ENCODE assay signal across 10 mouse cellular contexts in genomic region chr1:184013106-184013505, GRCm38 (mm10). TPM values are rescaled to one million over a fixed set of nuclear protein-coding genes. Genes with fewer than 3 reads are reported as not detected.
A peak's percentile ranks its signal among the peaks of the same experiment; 100 is the strongest.
DNase-seq lines count a peak whose midpoint lies in the region; ATAC-seq lines count a peak whose summit lies in the region.
"Had no signal": no experiment of that assay in that cellular context is flagged by ENCODE, and none has a peak within 500 bp of the region (broad histone marks: within the 10 kb centered on the region; RNA-seq: fewer than 3 reads in every experiment).

TSS of gene Dusp10 (plus strand) at chr1:184013302.

- ATAC-seq in heart, embryonic 13.5 days (ENCODE audit: extremely low read depth, insufficient number of reproducible peaks, low FRiP score, low TSS enrichment) = no peak
- ATAC-seq in intestine, embryonic 15.5 days = no peak

- no peak within 1 kb of the TSS for H3K27ac ChIP-seq in heart, embryonic 13.5 days (replicated peaks)
- no peak within 1 kb of the TSS for H3K27ac ChIP-seq in heart, embryonic 10.5 days
- no peak within 1 kb of the TSS for H3K27ac ChIP-seq in intestine, embryonic 15.5 days
- H3K27ac ChIP-seq: kidney, postnatal 0 days; midbrain, embryonic 10.5 days had no signal

- 87% methylated on average over 4 of the region's 4 CpGs for WGBS in heart, embryonic 13.5 days
- whole genome bisulfite sequencing in heart, embryonic 10.5 days = 93% methylated on average over 4 of the region's 4 CpGs
- WGBS in intestine, embryonic 15.5 days = 93% methylated on average over 4 of the region's 4 CpGs

- H3K27me3 ChIP-seq in heart, embryonic 13.5 days (replicated peaks) = no peaks in the 10 kb centered on the region
- no peaks in the 10 kb centered on the region for H3K27me3 ChIP-seq in heart, embryonic 10.5 days (ENCODE audit: insufficient read depth, poor library complexity, severe bottlenecking)
- H3K27me3 ChIP-seq in intestine, embryonic 15.5 days (replicated peaks) = no peaks in the 10 kb centered on the region

- H3K9ac ChIP-seq in heart, embryonic 13.5 days = no peak within 1 kb of the TSS
- H3K9ac ChIP-seq in intestine, embryonic 15.5 days = no peak within 1 kb of the TSS

- no peak within 1 kb of the TSS for H3K4me2 ChIP-seq in heart, embryonic 13.5 days
- no peak within 1 kb of the TSS for H3K4me2 ChIP-seq in intestine, embryonic 15.5 days (replicated peaks)

- no peaks in the 10 kb centered on the region for H3K9me3 ChIP-seq in heart, embryonic 13.5 days
- no peaks in the 10 kb centered on the region for H3K9me3 ChIP-seq in heart, embryonic 10.5 days
- H3K9me3 ChIP-seq in intestine, embryonic 15.5 days = no peaks in the 10 kb centered on the region
- H3K9me3 ChIP-seq: midbrain, embryonic 10.5 days had no signal

- no peaks in the 10 kb centered on the region for H3K36me3 ChIP-seq in heart, embryonic 13.5 days
- no peaks in the 10 kb centered on the region for H3K36me3 ChIP-seq in heart, embryonic 10.5 days
- no peaks in the 10 kb centered on the region for H3K36me3 ChIP-seq in intestine, embryonic 15.5 days
- H3K36me3 ChIP-seq: G1E; midbrain, embryonic 10.5 days had no signal

- H3K4me3 ChIP-seq in heart, embryonic 13.5 days = no peak within 1 kb of the TSS
- no peak within 1 kb of the TSS for H3K4me3 ChIP-seq in heart, embryonic 10.5 days
- no peak within 1 kb of the TSS for H3K4me3 ChIP-seq in intestine, embryonic 15.5 days (replicated peaks)
- H3K4me3 ChIP-seq: midbrain, embryonic 10.5 days had no signal

- DNase-seq in heart, embryonic 10.5 days (ENCODE audit: low spot score) = no peak
- DNase-seq in CD4-positive helper T cell, adult 2 months (ENCODE audit: low read depth, low spot score) = peak; percentile 64
- DNase-seq in adrenal gland, postnatal 4 days (ENCODE audit: low spot score in 2 of 2) = no peak
- no peak for DNase-seq in cerebellum, postnatal 36 days
- DNase-seq in frontal cortex, postnatal 25 days (ENCODE audit: low spot score in 2 of 2) = no peak

- no peaks in the 10 kb centered on the region for H3K4me1 ChIP-seq in heart, embryonic 13.5 days
- no peaks in the 10 kb centered on the region for H3K4me1 ChIP-seq in heart, embryonic 10.5 days
- no peaks in the 10 kb centered on the region for H3K4me1 ChIP-seq in intestine, embryonic 15.5 days (replicated peaks)
- H3K4me1 ChIP-seq: midbrain, embryonic 10.5 days had no signal

RNA-seq across cellular contexts. Expression of gene Dusp10, which starts in this region (rescaled TPM):
- polyA plus RNA-seq in heart, embryonic 13.5 days (2015; fragmentation: Nextera tagmentation; extraction: Ambion mirVana) = 12.1 and 13.2 TPM in 2 replicates
- polyA plus RNA-seq in heart, embryonic 10.5 days (2016; fragmentation: Nextera tagmentation; extraction: Ambion mirVana) = 8.5 and 12.3 TPM in 2 replicates
- total RNA-seq in adrenal gland, postnatal 4 days (2021) = 10 to 100 TPM; 13.1 to 13.2 TPM
- polyA plus RNA-seq in intestine, embryonic 15.5 days (2015; fragmentation: Nextera tagmentation; extraction: Ambion mirVana) = 10.2 and 11.9 TPM in 2 replicates
- polyA plus RNA-seq: G1E had no signal
